Mouse (Mus musculus) MN1 (cell line): Measurements from ENCODE around the gene Baz1b.
"Not testable (repeated sequence)": the region's sequence is repeated elsewhere in the genome, so short reads cannot be mapped to it uniquely, and the experiment has no call there.

Experiments
- DNase-seq: peaks from one replicate; pipeline ENCODE4 v3.0.0-alpha.2; 2016; ENCODE audit warnings: low spot score

Baz1b gene

GRCm38 (mm10) chr5:135179616-135180015, 7.4 kb upstream of the Baz1b start:
- no peak for DNase-seq

- no peak for DNase-seq
Observed at GRCm38 (mm10) chr5:135180796-135181195, 6.3 kb upstream of the Baz1b start.

GRCm38 (mm10) chr5:135181776-135182175, 5.3 kb upstream of the Baz1b start:
- no peak for DNase-seq

GRCm38 (mm10) chr5:135183131-135183861, 3.8 kb upstream of the Baz1b start:
- no peak for DNase-seq

GRCm38 (mm10) chr5:135185016-135185415, 2.0 kb upstream of the Baz1b start:
- DNase-seq = no peak

GRCm38 (mm10) chr5:135185596-135185995, 1.5 kb upstream of the Baz1b start:
- peak; percentile 62 for DNase-seq

- no peak for DNase-seq
Observed at GRCm38 (mm10) chr5:135186231-135186620, 838 bp upstream of the Baz1b start.

- DNase-seq = no peak
Observed at GRCm38 (mm10) chr5:135187349-135188213, 517 bp downstream of the Baz1b start.

- DNase-seq = no peak
Observed at GRCm38 (mm10) chr5:135188214-135188554, 1.1 kb downstream of the Baz1b start.

GRCm38 (mm10) chr5:135189281-135190022, 2.4 kb downstream of the Baz1b start:
- DNase-seq = no peak

GRCm38 (mm10) chr5:135191620-135192019, 4.6 kb downstream of the Baz1b start:
- DNase-seq = peak; percentile 79

GRCm38 (mm10) chr5:135192431-135192830, 5.4 kb downstream of the Baz1b start:
- peak; percentile 81 for DNase-seq

- DNase-seq = no peak
Observed at GRCm38 (mm10) chr5:135196367-135196766, 9.3 kb downstream of the Baz1b start.

- DNase-seq = no peak
Observed at GRCm38 (mm10) chr5:135202763-135203162, 15.7 kb downstream of the Baz1b start.

- DNase-seq = no peak
Observed at GRCm38 (mm10) chr5:135208197-135208596, 21.1 kb downstream of the Baz1b start.

- peak; percentile 30 for DNase-seq
Observed at GRCm38 (mm10) chr5:135216871-135217270, 29.8 kb downstream of the Baz1b start.

GRCm38 (mm10) chr5:135220941-135221340, 33.9 kb downstream of the Baz1b start:
- no peak for DNase-seq

GRCm38 (mm10) chr5:135222066-135222465, 35.0 kb downstream of the Baz1b start:
- DNase-seq = no peak

- DNase-seq = no peak
Observed at GRCm38 (mm10) chr5:135224169-135224568, 37.1 kb downstream of the Baz1b start.

- DNase-seq = not testable (repeated sequence)
Observed at GRCm38 (mm10) chr5:135225879-135226278, 38.8 kb downstream of the Baz1b start.

GRCm38 (mm10) chr5:135230186-135230585, 43.1 kb downstream of the Baz1b start:
- DNase-seq = no peak

GRCm38 (mm10) chr5:135233166-135233920, 46.3 kb downstream of the Baz1b start:
- no peak for DNase-seq
